Mouse (Mus musculus): ENCODE data around the gene F3. TPM values are rescaled to one million over a fixed set of nuclear protein-coding genes. Genes with fewer than 3 reads are reported as not detected.

The F3 gene
- polyA plus RNA-seq, 1 experiment, result 16.5 TPM

Other genes with a start within 250 kb of the F3 start
- gene Slc44a3, start 191.1 kb upstream of the F3 start, polyA plus RNA-seq (2012; rRNA removed), result 12.0 and 20.6 TPM in 2 replicates
- not detected in 2 replicates for gene 4930432M17Rik, start 52.8 kb upstream of the F3 start, polyA plus RNA-seq (2012; rRNA removed)
- 18.4 and 22.3 TPM in 2 replicates for gene Abcd3, start 91.8 kb downstream of the F3 start, polyA plus RNA-seq (2012; rRNA removed)
- 5.9 and 7.0 TPM in 2 replicates for gene Arhgap29, start 229.0 kb downstream of the F3 start, polyA plus RNA-seq (2012; rRNA removed)